Mouse (Mus musculus): ENCODE results near the gene Heca.
"Not testable (repeated sequence)": the region's sequence is repeated elsewhere in the genome, so short reads cannot be mapped to it uniquely, and the experiment has no call there.

Heca gene

DNA sequence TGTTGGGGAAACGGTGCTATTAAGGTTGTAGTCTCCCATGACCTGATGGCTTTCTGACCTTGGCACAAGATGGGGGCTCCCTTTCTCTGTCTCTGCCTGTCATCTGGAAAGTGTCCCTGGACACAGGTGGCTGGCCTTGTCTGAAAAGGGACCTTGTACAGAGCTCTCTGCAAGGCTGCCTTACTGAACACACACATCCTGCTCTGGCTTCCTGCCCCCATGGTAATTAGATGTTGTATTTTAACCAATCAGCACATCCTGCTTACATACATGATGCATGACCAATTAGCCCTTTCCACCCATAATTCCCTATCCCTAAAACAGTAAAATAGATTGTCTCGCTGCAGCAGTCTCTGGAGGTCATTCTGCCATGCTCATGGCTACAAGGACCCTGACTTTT lies 67.1 kb downstream of the Heca start:
- DNase-seq (ENCODE audit: low spot score): no peak

DNA sequence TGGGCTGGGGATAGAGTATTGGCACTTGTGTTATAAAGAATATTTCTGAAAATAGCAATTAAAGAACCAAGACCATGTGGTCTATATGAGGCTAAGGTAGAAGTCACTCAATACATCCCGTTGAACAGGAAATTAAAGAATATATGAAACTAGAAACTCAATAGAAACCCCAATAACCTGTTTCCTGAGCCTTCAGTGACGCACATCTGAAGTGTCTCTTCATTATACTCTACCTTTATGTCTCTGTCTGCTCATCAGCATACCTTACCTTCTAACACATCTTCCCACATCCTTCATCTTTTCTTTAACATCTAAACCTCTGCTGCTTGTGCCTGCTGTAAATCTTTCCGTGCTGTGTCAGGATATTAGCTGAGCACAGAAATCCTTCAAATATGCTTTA lies 67.8 kb downstream of the Heca start:
- DNase-seq (ENCODE audit: low spot score): no peak

DNA sequence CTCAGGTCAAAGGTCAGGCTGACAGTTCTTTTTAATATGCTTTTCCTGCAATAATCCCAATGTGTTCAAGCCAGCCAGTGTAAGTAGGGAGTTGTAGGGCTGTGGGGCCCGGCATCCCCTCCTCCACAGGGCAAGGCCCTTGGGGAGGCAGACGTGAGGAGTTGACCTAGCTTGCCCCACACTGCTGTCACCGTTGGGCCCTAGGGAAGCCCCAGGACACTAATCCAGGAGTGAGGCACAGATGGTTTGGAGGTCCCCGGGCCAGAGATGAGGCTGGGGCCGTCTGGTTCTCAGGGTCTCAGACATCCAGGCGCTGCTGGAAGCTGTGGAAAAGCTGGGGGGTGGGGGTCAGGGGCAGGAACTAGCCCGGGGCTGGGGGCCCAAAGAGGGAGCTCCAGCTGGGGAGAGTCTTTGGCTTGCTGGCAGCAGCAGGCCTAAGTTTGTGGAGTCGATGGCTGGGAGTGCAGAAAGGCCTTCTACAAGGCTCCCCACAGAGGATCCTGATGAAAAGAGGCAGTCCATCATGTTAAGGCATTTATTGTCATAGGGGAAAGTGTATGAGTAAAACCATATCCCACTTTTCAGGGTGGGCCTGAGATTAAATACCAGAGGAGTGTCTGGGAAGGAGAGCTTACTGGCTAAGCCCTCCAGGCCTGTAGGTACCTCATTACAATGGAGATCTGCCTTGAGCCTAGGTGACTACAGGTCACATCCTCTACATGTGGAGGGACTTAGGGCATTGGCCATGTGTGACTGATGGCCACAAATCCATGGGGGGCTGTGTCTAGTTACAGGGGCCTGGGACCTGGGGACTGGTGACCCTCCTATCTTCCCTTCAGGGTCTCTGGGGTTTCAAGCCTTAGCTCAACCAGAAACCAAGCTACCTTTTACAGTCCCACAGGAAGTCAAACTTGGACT lies 69.6 kb downstream of the Heca start:
- DNase-seq (ENCODE audit: low spot score): peak; percentile 27

GRCm38 (mm10) chr10:17869822-17870662 lies 77.8 kb downstream of the Heca start:
- peak; percentile 75 for DNase-seq (ENCODE audit: low spot score)

DNA sequence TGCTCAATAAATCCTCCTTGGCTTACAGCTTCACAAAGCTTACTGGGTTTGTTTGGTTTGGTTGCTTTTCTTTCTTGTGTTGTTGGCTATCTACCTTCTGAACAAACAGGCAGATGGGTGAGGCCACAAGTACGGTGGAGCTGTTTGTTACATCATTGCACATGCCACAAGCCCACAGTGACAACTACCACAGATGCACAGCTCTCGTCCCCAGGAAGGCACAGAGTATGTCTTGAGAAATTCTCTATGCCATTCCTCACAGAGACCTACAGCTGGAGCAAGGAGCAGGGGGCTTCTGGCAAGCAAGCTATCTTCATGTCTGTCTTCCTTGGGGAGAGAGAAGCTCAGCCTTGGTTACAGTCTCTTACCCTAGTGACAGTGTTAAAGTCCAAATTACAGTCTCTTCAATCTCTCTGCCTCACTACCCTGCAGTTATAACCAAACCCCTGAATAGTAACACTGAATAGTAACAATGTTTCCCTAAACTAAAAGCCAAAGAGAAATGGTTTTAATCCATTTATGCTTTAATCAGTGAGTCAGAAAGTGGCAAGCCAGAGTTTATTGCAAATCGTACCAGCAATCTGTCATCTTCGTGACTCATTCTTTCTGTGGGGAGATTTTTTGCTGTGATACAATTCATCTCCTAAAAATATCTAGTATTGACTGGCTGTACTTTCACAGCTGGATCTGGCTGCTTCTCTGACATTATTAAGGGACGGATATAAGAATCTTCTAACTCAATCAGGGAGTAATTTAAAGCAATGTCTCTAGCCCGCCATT lies 87.0 kb downstream of the Heca start:
- DNase-seq (ENCODE audit: low spot score): no peak

- no peak for DNase-seq (ENCODE audit: low spot score)
Measured at GRCm38 (mm10) chr10:17857647-17858261, 90.1 kb downstream of the Heca start.

GRCm38 (mm10) chr10:17844781-17845537 lies 102.9 kb downstream of the Heca start:
- no peak for DNase-seq (ENCODE audit: low spot score)

DNA sequence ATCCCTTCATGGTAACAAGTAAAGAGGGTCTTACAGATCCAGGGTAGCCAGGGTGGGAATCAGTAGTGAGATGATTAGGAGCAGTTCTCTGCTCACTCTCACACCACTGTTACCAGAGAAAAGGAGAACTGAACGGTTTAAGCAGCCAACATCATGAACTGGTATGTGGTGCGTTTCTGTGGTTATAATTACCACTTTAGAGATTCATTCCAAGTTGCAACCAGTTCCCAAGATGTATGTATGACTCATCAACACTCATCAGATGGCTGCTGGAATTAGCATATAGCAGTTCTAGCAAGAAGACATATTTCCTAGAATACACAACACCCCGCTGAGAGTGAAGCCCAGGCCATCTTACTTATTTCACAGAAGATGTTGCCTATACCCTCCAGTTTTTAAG lies 105.8 kb downstream of the Heca start:
- no peak for DNase-seq (ENCODE audit: low spot score)

- no peak for DNase-seq (ENCODE audit: low spot score)
Measured at GRCm38 (mm10) chr10:17836275-17836674, 111.6 kb downstream of the Heca start.

DNA sequence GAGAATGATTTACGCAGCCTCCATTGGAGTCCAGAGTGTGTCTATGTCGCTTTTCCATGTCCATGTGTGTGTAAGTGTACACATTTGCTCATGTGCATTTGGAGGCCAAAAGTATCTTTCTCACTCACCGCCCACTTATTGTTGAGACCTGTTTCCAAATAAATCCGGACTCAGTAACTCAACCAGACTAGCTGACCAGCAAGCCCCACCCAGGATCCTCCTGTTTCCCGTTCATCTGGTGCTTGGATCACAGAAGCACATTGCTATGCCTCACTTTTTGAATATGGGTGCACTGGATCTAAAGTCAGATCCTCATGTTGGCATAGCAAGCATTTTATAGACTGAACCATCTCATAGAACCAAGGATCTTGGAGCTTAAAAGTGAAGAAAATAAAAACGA lies 112.8 kb downstream of the Heca start:
- DNase-seq (ENCODE audit: low spot score): no peak

DNA sequence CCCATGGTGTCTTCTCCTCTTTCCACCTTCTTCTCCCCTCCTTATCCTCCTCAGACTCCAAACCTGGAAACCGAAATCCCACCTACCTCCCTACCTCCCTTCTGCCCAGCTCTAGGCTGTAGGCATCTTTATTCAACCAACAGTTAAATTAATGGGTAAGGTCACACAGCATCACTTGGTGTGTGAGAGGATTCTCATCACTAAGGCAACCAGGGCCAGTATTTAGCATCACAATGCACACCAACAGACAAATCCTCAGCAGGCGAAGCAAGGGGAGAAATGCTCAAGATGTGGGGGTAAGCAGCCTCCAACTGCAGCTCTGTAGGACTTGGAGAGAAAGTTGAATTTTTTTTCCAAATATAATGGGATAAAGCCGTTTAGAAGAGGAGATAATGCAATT lies 116.8 kb downstream of the Heca start:
- no peak for DNase-seq (ENCODE audit: low spot score)

DNA sequence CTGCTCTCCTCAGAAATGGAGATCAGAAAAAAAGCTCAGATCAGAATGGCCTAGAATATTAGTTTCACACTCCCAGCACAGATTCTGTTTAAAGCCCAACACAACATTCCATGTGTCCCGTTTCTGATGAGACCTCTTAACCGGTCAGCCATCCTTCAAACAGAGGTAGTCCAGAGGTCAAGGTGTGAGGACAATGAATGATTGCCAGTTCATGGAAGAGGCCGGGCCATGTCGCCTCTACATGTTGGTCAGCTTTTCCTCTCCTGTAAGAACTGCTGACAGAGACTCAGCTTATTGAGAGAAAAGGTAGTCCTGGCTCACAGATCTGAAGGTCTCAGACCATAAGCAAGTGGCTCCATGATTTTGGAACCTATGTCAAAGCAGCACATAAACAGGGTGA lies 118.7 kb downstream of the Heca start:
- DNase-seq (ENCODE audit: low spot score): no peak

GRCm38 (mm10) chr10:17827391-17827790 lies 120.5 kb downstream of the Heca start:
- peak; percentile 44 for DNase-seq (ENCODE audit: low spot score)

GRCm38 (mm10) chr10:17820422-17820821 lies 127.4 kb downstream of the Heca start:
- DNase-seq (ENCODE audit: low spot score): not testable (repeated sequence)

Data from retina, embryonic 14.5 days (tissue).